Mouse (Mus musculus): ENCODE data around the gene Aplnr.

GRCm38 (mm10) chr2:85105426-85106013 lies 30.5 kb upstream of the Aplnr start:
- TF ChIP-seq CTCF (IDR thresholded peaks at IDR 0.05; ENCODE audit: borderline replicate concordance, extremely low read depth, insufficient read depth, insufficient read length) (no peak), POLR2A (IDR thresholded peaks at IDR 0.05; ENCODE audit: borderline replicate concordance, extremely low read depth, insufficient read depth, insufficient read length, poor library complexity, severe bottlenecking) (no peak)
